Mouse (Mus musculus): ENCODE data around the gene 2310034G01Rik. TPM values are rescaled to one million over a fixed set of nuclear protein-coding genes. Genes with fewer than 3 reads are reported as not detected.

The 2310034G01Rik gene
- polyA plus RNA-seq, 1 experiment from 2014 or later: 0.46 TPM

DNA sequence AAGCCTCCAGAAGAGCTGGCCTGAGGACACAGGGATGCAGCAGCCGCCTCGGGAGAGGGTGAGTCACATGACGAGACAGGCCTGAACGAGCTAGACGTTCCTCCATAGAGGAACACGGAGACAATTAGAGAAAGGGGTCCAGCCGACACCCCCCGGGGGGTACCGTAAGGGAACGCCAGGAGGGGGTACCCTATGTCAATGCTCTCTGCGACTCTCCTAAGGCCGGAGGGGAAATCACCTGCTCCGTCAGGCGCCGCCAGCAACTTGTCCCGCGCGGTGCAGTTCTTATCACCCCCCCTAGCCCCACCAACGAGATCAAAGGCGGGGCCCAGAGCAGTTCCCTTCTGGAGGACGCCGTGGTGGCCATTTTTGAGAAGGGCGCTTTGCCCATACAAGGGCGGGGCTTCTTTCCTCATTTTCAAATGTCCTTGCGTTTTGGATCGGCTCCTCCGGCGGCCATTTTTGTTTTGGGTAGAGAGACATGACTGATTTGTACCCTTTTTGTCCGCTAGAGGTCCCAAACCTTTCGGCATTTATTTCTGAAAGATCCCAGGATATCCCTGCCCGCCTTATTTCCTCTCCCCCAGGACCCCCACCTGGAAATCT lies 11.7 kb downstream of the 2310034G01Rik start, which contains the start of gene Cuedc2:
TSS of gene Cuedc2 (minus strand) at position 372 of the 606 bp plus-strand sequence.
- no peaks in the 10 kb centered on the region for H3K36me3 ChIP-seq (replicated peaks)
- H3K27ac ChIP-seq (replicated peaks): peak within 1 kb of the TSS; percentile 86
- peak within 1 kb of the TSS; percentile 70 for H3K9ac ChIP-seq
- peak within 1 kb of the TSS; percentile 75 for H3K4me3 ChIP-seq (replicated peaks)
- WGBS (ENCODE audit: insufficient replicate concordance): under 1% methylated on average over 31 of the region's 31 CpGs
- no peaks in the 10 kb centered on the region for H3K9me3 ChIP-seq (replicated peaks)
- ATAC-seq (ENCODE audit: insufficient read depth): peak; percentile 82
- H3K4me1 ChIP-seq (replicated peaks): peaks cover 55% of the 10 kb centered on the region
- H3K27me3 ChIP-seq: no peaks in the 10 kb centered on the region; the same call in 1 of the 2 replicates
- H3K4me2 ChIP-seq: peak within 1 kb of the TSS; percentile 91

DNA sequence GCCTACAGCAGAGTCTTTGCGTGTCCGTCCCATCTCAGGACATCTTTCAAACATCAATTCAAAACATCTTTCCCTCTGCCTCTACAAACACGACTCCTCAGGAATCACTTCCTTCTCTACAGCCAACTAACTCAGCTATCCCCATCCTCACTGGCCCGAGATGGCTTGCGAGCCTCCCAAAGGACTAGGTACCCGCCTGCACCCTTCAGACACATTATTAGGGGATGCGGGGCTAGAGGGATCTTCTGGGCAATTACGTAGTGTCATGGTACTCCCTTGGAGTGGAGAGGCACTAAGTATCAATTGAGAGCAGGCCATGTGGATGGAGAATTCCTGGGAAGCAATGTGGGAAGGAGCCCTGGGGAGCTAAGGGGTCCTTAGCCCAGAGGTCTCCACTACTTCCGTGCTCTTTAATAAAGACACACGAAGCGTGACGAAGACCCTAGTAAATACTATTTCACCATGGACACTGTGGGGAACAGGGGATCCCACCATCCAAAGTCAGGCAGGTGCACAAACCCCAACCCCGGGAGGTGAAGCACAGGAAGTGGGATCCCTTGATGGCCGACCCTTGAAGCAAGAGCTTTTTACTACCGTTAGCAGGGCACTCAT lies 12.3 kb downstream of the 2310034G01Rik start:
- Histone ChIP-seq H3K4me3 (replicated peaks) (peak overlapping the region; percentile 75), H3K9ac (peak overlapping the region; percentile 70), H3K4me1 (replicated peaks) (peaks cover 50% of the 10 kb centered on the region), H3K4me2 (peak overlapping the region; percentile 91), H3K27ac (replicated peaks) (peak overlapping the region; percentile 76), H3K36me3 (replicated peaks) (no peaks in the 10 kb centered on the region), H3K9me3 (replicated peaks) (no peaks in the 10 kb centered on the region), H3K27me3 (no peaks in the 10 kb centered on the region)
- WGBS (ENCODE audit: insufficient replicate concordance): 34% methylated on average over 15 of the region's 15 CpGs
- ATAC-seq (ENCODE audit: insufficient read depth): no peak

DNA sequence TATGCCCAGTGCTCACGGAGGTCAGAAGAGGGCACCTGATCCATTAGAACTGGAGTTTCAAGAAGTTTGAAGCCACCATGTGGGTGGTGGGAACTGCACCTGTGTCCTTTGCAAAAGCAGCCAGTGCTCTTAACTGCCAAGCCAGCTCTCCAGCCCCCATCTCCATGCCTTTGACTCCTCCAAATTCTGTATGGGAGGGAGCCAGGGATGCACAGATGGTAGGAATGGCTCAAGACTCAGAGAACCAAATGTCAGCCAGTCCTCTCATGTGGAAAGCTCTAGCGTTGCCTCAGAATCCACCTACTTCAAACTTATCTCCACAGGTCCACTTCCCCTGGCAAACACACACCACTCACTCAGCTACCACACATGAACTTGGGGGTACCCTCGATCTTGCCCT lies 16.2 kb downstream of the 2310034G01Rik start:
- Histone ChIP-seq H3K9me3 (replicated peaks) (no peaks in the 10 kb centered on the region), H3K4me1 (replicated peaks) (peaks cover 40% of the 10 kb centered on the region), H3K4me3 (replicated peaks) (no peak overlapping the region), H3K27ac (replicated peaks) (no peak overlapping the region), H3K4me2 (no peak overlapping the region), H3K27me3 (peaks cover 6% of the 10 kb centered on the region; the same call in 1 of the 2 replicates), H3K36me3 (replicated peaks) (peaks cover 20% of the 10 kb centered on the region), H3K9ac (no peak overlapping the region)
- no peak for ATAC-seq (ENCODE audit: insufficient read depth)
- 70% methylated on average over 3 of the region's 3 CpGs for WGBS (ENCODE audit: insufficient replicate concordance)

DNA sequence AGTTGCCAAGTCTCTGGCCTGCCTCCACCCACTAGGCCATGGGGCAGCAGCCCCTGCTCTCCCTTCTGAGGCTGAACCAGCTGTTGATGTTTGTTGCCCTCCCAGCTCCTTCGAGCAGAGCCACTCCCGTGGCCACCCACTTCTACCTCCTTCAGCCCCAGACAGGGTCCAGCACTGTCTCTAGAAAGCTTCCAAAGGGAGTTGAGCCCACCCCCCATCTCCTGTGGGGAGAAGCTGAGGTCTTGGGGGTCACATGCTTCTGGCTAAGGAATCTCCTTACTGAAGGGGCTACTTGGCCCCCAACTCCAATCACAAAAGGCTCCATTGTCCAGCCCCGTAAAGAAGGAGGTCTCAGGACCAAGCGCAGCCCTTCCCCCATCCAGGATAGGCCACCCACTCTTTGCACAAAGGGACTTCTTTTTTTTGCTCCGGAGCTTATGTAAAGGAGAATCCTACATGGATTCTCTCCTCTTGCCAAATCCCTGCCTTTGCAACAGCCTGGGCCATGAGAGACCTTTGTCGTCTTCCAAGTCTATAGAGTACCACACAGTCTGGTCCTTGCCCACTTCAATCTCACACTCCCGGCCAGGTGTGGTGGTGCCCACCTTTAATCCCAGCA lies 17.3 kb downstream of the 2310034G01Rik start:
- ATAC-seq (ENCODE audit: insufficient read depth): no peak
- H3K4me3 ChIP-seq (replicated peaks): no peak overlapping the region
- peaks cover 10% of the 10 kb centered on the region; the same call in 1 of the 2 replicates for H3K27me3 ChIP-seq
- no peaks in the 10 kb centered on the region for H3K9me3 ChIP-seq (replicated peaks)
- H3K4me2 ChIP-seq: no peak overlapping the region
- no peak overlapping the region for H3K9ac ChIP-seq
- 74% methylated on average over 7 of the region's 7 CpGs for WGBS (ENCODE audit: insufficient replicate concordance)
- H3K27ac ChIP-seq (replicated peaks): no peak overlapping the region
- peaks cover 40% of the 10 kb centered on the region for H3K4me1 ChIP-seq (replicated peaks)
- H3K36me3 ChIP-seq (replicated peaks): peaks cover 20% of the 10 kb centered on the region

DNA sequence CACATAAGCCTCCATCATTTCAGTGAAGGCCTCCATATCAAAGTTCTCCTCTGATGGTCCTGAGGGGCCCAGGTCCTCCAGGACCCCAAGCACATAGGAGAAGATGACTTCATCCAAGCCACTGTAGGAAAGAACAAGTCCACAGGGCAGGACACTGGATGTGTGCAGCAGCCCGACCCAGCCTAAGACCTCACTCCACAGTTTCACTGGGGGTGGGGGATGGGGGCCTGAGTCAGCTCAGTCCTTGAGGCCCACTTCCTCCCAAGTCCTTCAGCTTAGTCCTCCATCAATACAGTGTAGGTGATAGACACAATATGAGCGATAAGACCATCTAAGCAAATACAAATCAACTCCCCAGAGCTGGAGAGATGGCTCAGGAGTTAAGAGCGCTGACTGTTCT lies 18.2 kb downstream of the 2310034G01Rik start:
- H3K36me3 ChIP-seq (replicated peaks): peaks cover 20% of the 10 kb centered on the region
- H3K4me3 ChIP-seq (replicated peaks): no peak overlapping the region
- H3K27ac ChIP-seq (replicated peaks): no peak overlapping the region
- H3K27me3 ChIP-seq: peaks cover 18% of the 10 kb centered on the region
- no peaks in the 10 kb centered on the region for H3K9me3 ChIP-seq (replicated peaks)
- H3K9ac ChIP-seq: no peak overlapping the region
- ATAC-seq (ENCODE audit: insufficient read depth): no peak
- H3K4me2 ChIP-seq: no peak overlapping the region
- 64% methylated on average over 3 of the region's 3 CpGs for WGBS (ENCODE audit: insufficient replicate concordance)
- peaks cover 40% of the 10 kb centered on the region for H3K4me1 ChIP-seq (replicated peaks)

DNA sequence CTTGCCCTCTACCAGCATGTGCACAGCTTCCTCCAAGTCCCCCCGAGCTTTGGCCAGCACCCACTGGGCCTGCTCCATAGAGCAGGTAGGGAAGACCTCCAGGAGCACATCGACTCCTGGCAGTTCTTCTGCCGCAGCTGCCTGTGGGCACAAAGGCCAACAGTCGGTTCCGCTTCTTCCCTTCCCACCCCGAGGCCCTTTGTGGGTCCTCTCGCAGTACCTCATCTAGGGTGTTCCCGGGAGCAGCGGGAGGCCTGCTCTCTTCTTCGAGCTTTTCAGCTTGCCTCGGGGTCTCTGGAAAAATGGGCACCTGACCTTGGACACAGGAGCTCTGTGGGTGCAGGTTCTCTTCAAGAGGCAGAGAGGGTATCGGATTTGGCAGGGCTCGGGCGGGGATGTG lies 18.8 kb downstream of the 2310034G01Rik start:
- H3K4me3 ChIP-seq (replicated peaks): no peak overlapping the region
- H3K9me3 ChIP-seq (replicated peaks): no peaks in the 10 kb centered on the region
- peaks cover 25% of the 10 kb centered on the region for H3K27me3 ChIP-seq
- H3K4me2 ChIP-seq: no peak overlapping the region
- H3K27ac ChIP-seq (replicated peaks): no peak overlapping the region
- H3K36me3 ChIP-seq (replicated peaks): peaks cover 20% of the 10 kb centered on the region
- no peak overlapping the region for H3K9ac ChIP-seq
- 80% methylated on average over 14 of the region's 14 CpGs for WGBS (ENCODE audit: insufficient replicate concordance)
- ATAC-seq (ENCODE audit: insufficient read depth): no peak
- peaks cover 41% of the 10 kb centered on the region for H3K4me1 ChIP-seq (replicated peaks)

DNA sequence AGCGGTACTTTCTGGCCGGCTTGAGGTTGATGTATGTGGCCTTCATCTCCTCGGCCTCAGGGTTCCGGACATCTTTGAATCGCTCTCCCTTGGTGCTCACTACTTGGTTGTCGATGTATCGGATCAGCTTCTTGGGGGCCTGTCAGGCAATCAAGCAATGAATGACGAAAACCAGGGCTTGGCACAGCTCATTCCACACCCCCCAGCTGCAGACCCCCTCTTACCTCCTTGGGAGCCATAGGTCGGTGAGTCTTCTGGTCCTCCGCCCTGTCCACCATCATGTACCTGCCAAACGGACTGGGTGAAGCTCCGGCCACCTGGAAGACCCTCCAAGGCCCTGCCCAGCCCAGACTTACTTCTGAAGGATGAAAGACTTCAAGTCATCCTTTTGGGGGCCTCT lies 19.4 kb downstream of the 2310034G01Rik start:
- WGBS (ENCODE audit: insufficient replicate concordance): 86% methylated on average over 12 of the region's 12 CpGs
- Histone ChIP-seq H3K27me3 (peaks cover 31% of the 10 kb centered on the region), H3K4me3 (replicated peaks) (no peak overlapping the region), H3K27ac (replicated peaks) (no peak overlapping the region), H3K9me3 (replicated peaks) (no peaks in the 10 kb centered on the region), H3K4me1 (replicated peaks) (peaks cover 39% of the 10 kb centered on the region), H3K9ac (no peak overlapping the region), H3K4me2 (no peak overlapping the region), H3K36me3 (replicated peaks) (peaks cover 20% of the 10 kb centered on the region)
- ATAC-seq (ENCODE audit: insufficient read depth): no peak

DNA sequence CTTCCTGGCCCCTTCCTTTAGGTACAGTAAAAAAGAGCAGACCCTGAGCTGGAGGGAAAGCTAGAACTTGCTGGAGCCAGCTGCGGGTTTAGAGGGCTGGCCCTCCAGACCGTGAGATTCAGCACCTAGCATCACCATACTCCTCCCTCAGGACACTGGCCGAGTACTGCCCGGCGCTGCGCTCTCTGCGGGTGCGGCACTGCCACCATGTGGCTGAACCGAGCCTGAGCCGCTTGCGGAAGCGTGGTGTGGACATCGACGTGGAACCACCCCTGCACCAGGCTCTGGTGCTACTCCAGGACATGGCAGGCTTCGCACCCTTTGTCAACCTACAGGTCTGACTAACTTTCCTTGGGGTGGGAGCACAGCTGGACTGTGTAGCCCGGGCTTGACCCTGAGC lies 20.2 kb downstream of the 2310034G01Rik start:
- Histone ChIP-seq H3K36me3 (replicated peaks) (peaks cover 20% of the 10 kb centered on the region), H3K9me3 (replicated peaks) (no peaks in the 10 kb centered on the region), H3K4me1 (replicated peaks) (peaks cover 39% of the 10 kb centered on the region), H3K27ac (replicated peaks) (0 out of 2 replicates have a peak overlapping the region, but pooled peaks have one; percentile 91), H3K9ac (no peak overlapping the region), H3K4me2 (peak overlapping the region; percentile 100), H3K4me3 (replicated peaks) (peak overlapping the region; percentile 83), H3K27me3 (peaks cover 38% of the 10 kb centered on the region)
- peak; percentile 32 for ATAC-seq (ENCODE audit: insufficient read depth)
- 5% methylated on average over 16 of the region's 16 CpGs for WGBS (ENCODE audit: insufficient replicate concordance)

DNA sequence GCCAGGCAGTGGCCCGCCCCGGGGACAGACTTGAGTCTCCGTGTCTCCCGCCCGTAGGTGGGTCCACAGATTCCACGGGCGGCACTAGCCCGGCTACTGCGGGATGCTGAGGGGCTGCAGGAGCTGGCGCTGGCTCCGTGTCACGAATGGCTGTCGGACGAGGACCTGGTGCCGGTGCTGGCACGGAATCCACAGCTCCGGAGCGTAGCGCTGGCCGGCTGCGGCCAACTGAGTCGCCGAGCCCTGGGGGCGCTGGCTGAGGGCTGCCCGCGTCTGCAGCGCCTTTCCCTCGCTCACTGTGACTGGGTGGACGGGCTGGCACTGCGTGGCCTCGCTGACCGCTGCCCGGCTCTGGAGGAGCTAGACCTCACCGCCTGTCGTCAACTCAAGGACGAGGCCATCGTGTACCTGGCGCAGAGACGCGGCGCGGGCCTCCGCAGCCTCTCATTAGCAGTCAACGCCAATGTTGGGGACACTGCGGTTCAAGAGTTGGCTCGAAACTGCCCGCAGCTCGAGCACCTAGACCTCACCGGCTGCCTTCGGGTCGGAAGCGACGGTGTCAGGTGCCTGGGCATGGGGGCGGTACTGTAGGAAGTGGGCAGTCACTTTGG lies 21.0 kb downstream of the 2310034G01Rik start:
- Histone ChIP-seq H3K27me3 (peaks cover 46% of the 10 kb centered on the region), H3K4me1 (replicated peaks) (peaks cover 39% of the 10 kb centered on the region), H3K9ac (peak overlapping the region; percentile 74), H3K27ac (replicated peaks) (peak overlapping the region; percentile 91), H3K4me3 (replicated peaks) (peak overlapping the region; percentile 83), H3K4me2 (peak overlapping the region; percentile 100), H3K9me3 (replicated peaks) (no peaks in the 10 kb centered on the region), H3K36me3 (replicated peaks) (peaks cover 20% of the 10 kb centered on the region)
- ATAC-seq (ENCODE audit: insufficient read depth): no peak
- WGBS (ENCODE audit: insufficient replicate concordance): 3% methylated on average over 54 of the region's 54 CpGs

DNA sequence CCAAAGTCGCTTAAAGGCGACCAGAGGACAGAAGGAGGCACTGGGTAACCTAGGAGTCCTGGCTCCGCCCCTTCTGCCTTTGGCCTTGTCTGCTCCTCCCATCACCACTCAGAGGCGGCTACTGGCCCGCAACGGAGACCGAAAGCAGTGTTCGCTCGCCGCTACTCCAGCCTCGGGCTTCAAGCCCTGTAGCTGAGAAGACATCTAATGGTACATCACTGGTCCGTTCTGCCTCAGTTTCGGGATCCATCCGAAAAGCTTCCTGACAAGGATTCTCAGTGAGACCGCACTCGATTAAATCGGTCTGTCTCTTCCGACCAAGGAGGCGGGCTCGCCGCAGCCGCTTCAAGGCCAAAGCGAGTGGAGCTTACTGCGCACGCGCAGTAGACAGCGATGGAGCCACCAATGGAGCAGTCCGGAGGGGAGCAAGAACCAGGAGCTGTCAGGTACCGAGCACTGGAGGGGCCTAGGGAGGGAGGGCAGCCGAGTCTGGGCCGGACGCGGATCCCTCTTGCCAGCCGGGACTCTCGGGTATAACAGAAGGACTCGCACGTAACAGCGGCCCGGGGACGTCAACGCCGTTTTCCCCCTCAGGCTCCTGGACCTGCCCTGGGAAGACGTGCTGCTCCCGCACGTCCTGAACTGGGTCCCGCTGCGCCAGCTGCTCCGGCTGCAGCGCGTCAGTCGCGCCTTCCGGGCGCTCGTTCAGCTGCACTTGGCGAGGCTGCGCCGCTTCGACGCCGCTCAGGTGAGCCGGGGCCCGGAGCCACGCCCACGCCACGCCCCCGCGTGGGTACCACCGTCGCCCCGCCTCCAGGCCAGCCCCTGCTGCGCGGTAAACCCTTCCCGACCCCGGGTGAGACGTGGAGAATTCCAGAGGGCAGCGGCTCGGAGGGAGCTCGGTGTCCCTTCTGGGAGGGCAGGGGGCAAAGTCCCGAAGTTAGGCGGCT lies 21.7 kb downstream of the 2310034G01Rik start, which contains the start of gene Fbxl15:
TSS of gene Fbxl15 (plus strand) at position 104 of the 950 bp plus-strand sequence.
- H3K9ac ChIP-seq: peak within 1 kb of the TSS; percentile 74
- H3K36me3 ChIP-seq (replicated peaks): peaks cover 20% of the 10 kb centered on the region
- peaks cover 39% of the 10 kb centered on the region for H3K4me1 ChIP-seq (replicated peaks)
- ATAC-seq (ENCODE audit: insufficient read depth): peak; percentile 89
- WGBS (ENCODE audit: insufficient replicate concordance): under 1% methylated on average over 81 of the region's 81 CpGs
- no peaks in the 10 kb centered on the region for H3K9me3 ChIP-seq (replicated peaks)
- peaks cover 54% of the 10 kb centered on the region for H3K27me3 ChIP-seq
- peak within 1 kb of the TSS; percentile 83 for H3K4me3 ChIP-seq (replicated peaks)
- H3K27ac ChIP-seq (replicated peaks): peak within 1 kb of the TSS; percentile 91
- peak within 1 kb of the TSS; percentile 100 for H3K4me2 ChIP-seq
